Mouse (Mus musculus) limb, embryonic 13.5 days (tissue): Measurements from ENCODE around the gene Mcrip1. TPM values are rescaled to one million over a fixed set of nuclear protein-coding genes. Genes with fewer than 3 reads are reported as not detected.

Source experiments
- ATAC-seq: fragments of 200-750 bp; cut with Nextera tagmentation; 2 replicates; pipeline ENCODE4 v1.8.0; 2017; ENCODE audit warnings: low read depth, moderate number of reproducible peaks, moderate TSS enrichment; ENCODE audit not compliant: low FRiP score
- H3K27ac ChIP-seq: fragments of 300-500 bp; sonication (generic); 2 replicates; pipeline ENCODE4 v1.5.1; 2015; ENCODE audit warnings: inconsistent platforms, mild to moderate bottlenecking, moderate library complexity
- H3K27me3 ChIP-seq: fragments of 300-500 bp; sonication (generic); 2 replicates; pipeline ENCODE4 v1.6.1; 2015; ENCODE audit warnings: mild to moderate bottlenecking, inconsistent platforms
- H3K36me3 ChIP-seq: fragments of 300-500 bp; sonication (generic); 2 replicates; pipeline ENCODE4 v1.6.1; 2015; ENCODE audit warnings: inconsistent platforms, mild to moderate bottlenecking, moderate library complexity
- H3K4me1 ChIP-seq: fragments of 300-500 bp; sonication (generic); 2 replicates; pipeline ENCODE4 v1.6.1; 2015; ENCODE audit warnings: inconsistent platforms
- H3K4me2 ChIP-seq: fragments of 300-500 bp; sonication (generic); replicated peaks from 2 replicates; pipeline ENCODE4 v1.6.1; 2015; ENCODE audit warnings: inconsistent platforms, mild to moderate bottlenecking, moderate library complexity
- H3K4me3 ChIP-seq: fragments of 300-500 bp; sonication (generic); 2 replicates; pipeline ENCODE4 v1.5.1; 2015; ENCODE audit warnings: moderate library complexity, mild to moderate bottlenecking, inconsistent platforms
- H3K9ac ChIP-seq: fragments of 300-500 bp; sonication (generic); 2 replicates; pipeline ENCODE4 v1.6.1; 2015; ENCODE audit warnings: mild to moderate bottlenecking, inconsistent platforms
- H3K9me3 ChIP-seq: fragments of 300-500 bp; sonication (generic); 2 replicates; pipeline ENCODE4 v1.6.1; 2016; ENCODE audit warnings: inconsistent platforms
- WGBS: fragments of 180-500 bp; shearing (Covaris S2); methylation state at CpG from one replicate; pipeline ENCODE4 v1.1.7; 2015; 5-methylcytosine and 5-hydroxymethylcytosine counted together
- polyA plus RNA-seq: library from polyadenylated mRNA; unstranded; fragments of >200 nt; fragmentation: Nextera tagmentation; extraction: Ambion mirVana; gene quantifications from 2 replicates; pipeline ENCODE4 v1.2.1, GENCODE M21; 2015

Gene Mcrip1
- polyA plus RNA-seq, 1 experiment from 2014 or later, result 245 TPM

- H3K36me3 ChIP-seq, result peaks cover 21% of the 10 kb centered on the region
- peaks cover 28% of the 10 kb centered on the region for H3K4me1 ChIP-seq
- WGBS, result 80% methylated on average over 3 of the region's 3 CpGs
- H3K27me3 ChIP-seq, result peaks cover 22% of the 10 kb centered on the region
- ATAC-seq, result no peak
- no peak overlapping the region for H3K4me2 ChIP-seq
- H3K9me3 ChIP-seq, result no peaks in the 10 kb centered on the region
- H3K4me3 ChIP-seq, result no peak overlapping the region
- H3K27ac ChIP-seq, result peak overlapping the region; percentile 67; the same call in 1 of the 2 replicates
- no peak overlapping the region for H3K9ac ChIP-seq
Observed at GRCm38 (mm10) chr11:120538485-120538884, 11.0 kb downstream of the Mcrip1 start.

DNA sequence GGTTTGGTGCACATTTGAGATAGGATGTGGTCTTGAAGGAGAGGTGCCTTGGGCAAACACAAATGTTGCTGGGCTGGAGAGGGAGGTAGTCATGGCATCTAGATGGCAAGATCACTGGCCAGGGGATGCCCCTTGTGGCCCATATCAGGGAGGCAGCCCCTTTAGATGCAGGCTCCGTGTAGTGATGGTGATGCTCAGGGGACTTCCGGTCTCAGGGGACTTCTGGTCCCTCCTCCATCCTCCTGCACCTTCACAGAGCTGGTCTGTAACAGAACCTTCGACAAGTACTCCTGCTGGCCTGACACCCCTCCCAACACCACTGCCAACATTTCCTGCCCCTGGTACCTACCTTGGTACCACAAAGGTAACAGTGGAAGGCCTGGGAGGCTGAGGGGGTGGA, 13.7 kb downstream of the Mcrip1 start:
- H3K4me1 ChIP-seq, result peaks cover 41% of the 10 kb centered on the region
- 65% methylated on average over 3 of the region's 3 CpGs for WGBS
- no peaks in the 10 kb centered on the region for H3K9me3 ChIP-seq
- ATAC-seq, result no peak
- no peaks in the 10 kb centered on the region for H3K36me3 ChIP-seq
- H3K27me3 ChIP-seq, result peaks cover 49% of the 10 kb centered on the region
- no peak overlapping the region for H3K9ac ChIP-seq
- H3K4me2 ChIP-seq, result no peak overlapping the region
- no peak overlapping the region for H3K4me3 ChIP-seq
- H3K27ac ChIP-seq, result no peak overlapping the region

DNA sequence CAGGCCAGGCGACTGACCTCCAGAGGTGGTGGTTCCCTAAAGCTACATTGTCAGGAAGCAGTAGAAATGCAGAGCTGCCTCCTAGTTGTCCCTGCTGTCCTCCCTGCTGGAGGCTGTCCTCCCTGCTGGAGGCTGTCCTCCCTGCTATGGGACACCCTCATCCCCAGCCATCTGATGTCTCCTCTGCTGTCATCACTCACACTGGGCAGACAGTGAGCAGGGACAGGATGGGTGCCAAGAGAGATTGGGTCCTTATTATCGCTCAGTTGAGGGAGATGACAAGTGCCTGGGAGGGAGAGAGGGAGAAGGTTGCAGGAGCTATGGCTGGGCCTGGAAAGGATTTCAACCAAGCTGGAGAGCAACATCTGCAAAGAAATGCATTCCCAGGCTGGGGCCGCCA, 14.4 kb downstream of the Mcrip1 start:
- H3K27me3 ChIP-seq, result peaks cover 55% of the 10 kb centered on the region
- H3K27ac ChIP-seq, result no peak overlapping the region
- H3K4me1 ChIP-seq, result peaks cover 40% of the 10 kb centered on the region
- H3K4me3 ChIP-seq, result no peak overlapping the region
- no peaks in the 10 kb centered on the region for H3K9me3 ChIP-seq
- no peaks in the 10 kb centered on the region for H3K36me3 ChIP-seq
- no peak overlapping the region for H3K9ac ChIP-seq
- H3K4me2 ChIP-seq, result no peak overlapping the region
- WGBS, result 75% methylated on average over 3 of the region's 3 CpGs
- no peak for ATAC-seq

- Histone ChIP-seq H3K4me1 (peaks cover 33% of the 10 kb centered on the region), H3K27ac (no peak overlapping the region), H3K9ac (no peak overlapping the region), H3K4me2 (no peak overlapping the region), H3K4me3 (no peak overlapping the region), H3K27me3 (peaks cover 66% of the 10 kb centered on the region), H3K9me3 (no peaks in the 10 kb centered on the region), H3K36me3 (no peaks in the 10 kb centered on the region)
- ATAC-seq, result no peak
- WGBS, result 84% methylated on average over 8 of the region's 8 CpGs
Observed at GRCm38 (mm10) chr11:120534093-120534492, 15.4 kb downstream of the Mcrip1 start.

DNA sequence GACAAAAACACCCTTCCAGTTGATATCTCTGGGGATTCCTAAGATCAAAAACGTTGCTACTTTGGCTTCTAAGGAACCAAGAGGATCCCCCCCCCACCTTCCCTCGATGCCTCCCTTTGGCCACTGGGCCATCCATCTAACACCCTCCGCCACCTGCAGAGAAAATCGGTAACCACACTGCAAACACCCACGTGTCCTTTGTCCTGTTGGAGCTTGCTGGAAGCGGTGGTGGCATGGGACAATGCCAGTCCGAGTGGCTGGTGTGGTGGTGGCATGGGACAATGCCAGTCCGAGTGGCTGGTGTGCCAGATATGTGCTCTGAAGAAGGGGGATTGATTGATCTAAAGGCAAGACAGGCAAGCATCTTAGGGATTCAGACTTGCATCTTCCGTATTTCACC, 17.9 kb downstream of the Mcrip1 start:
- H3K27me3 ChIP-seq, result peaks cover 83% of the 10 kb centered on the region
- peaks cover 23% of the 10 kb centered on the region for H3K4me1 ChIP-seq
- 0 out of 2 replicates have a peak overlapping the region, but pooled peaks have one; percentile 72 for H3K9ac ChIP-seq
- no peaks in the 10 kb centered on the region for H3K36me3 ChIP-seq
- no peak overlapping the region for H3K27ac ChIP-seq
- no peak for ATAC-seq
- no peaks in the 10 kb centered on the region for H3K9me3 ChIP-seq
- peak overlapping the region; percentile 53 for H3K4me3 ChIP-seq
- H3K4me2 ChIP-seq, result peak overlapping the region; percentile 91
- WGBS, result 32% methylated on average over 9 of the region's 9 CpGs

DNA sequence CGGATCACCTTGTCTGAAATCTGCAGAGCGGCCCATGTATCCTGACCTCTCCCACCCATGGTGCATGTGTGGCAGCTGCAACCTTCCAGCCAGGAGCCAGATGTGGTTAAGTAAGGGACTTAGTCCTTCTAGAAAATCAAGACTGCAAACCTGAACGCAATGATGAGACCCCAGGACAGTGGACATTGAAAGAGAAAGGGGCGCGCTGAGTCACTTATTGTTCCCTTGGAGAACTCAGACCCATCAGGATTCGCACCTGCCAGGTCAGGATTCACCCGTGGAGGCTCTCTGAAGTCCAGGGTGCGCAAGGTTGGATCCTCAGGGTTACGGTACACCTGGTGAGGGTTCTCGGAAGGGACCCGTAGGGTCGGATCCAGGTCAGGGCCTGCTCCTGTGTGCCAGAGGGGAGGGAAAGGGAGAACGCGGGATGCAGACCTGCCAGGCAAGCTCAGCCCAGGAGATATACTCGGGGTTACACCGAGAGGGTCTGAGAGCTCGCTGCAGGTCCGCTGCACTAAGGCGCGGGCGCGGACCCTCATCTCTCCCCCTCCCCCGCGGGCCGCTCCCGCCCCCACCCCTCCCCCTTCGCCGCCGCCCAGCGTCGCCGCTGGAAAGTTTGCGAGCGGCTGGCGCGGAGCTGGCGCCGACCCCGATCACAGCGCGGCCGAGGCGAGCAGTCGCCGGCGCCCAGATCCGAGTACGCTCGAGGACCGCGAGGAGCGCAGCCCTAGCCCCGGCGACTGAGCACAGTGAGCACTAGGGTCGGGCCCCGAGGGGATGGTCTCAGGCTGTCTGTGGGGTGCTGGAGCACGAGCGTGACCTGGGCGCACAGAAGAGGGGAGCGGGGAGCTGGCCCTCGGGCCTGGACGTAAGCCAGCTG, 19.2 kb downstream of the Mcrip1 start, which contains the start of gene Gcgr:
Gene Gcgr (plus strand): TSS at position 615 of the 880 bp plus-strand sequence.
- H3K27me3 ChIP-seq, result peaks cover 77% of the 10 kb centered on the region
- H3K9me3 ChIP-seq, result no peaks in the 10 kb centered on the region
- H3K27ac ChIP-seq, result no peak within 1 kb of the TSS
- peak within 1 kb of the TSS; percentile 91 for H3K4me2 ChIP-seq
- WGBS, result 8% methylated on average over 46 of the region's 62 CpGs
- H3K4me1 ChIP-seq, result peaks cover 23% of the 10 kb centered on the region
- H3K9ac ChIP-seq, result peak within 1 kb of the TSS; percentile 72
- no peaks in the 10 kb centered on the region for H3K36me3 ChIP-seq
- peak; percentile 40 for ATAC-seq
- H3K4me3 ChIP-seq, result peak within 1 kb of the TSS; percentile 53

- Histone ChIP-seq H3K9ac (no peak overlapping the region), H3K4me2 (no peak overlapping the region), H3K9me3 (no peaks in the 10 kb centered on the region), H3K4me3 (no peak overlapping the region), H3K27me3 (peaks cover 64% of the 10 kb centered on the region), H3K27ac (no peak overlapping the region), H3K4me1 (peaks cover 23% of the 10 kb centered on the region), H3K36me3 (no peaks in the 10 kb centered on the region)
- ATAC-seq, result no peak
- 72% methylated on average over 4 of the region's 4 CpGs for WGBS
Observed at GRCm38 (mm10) chr11:120528903-120529302, 20.6 kb downstream of the Mcrip1 start.

DNA sequence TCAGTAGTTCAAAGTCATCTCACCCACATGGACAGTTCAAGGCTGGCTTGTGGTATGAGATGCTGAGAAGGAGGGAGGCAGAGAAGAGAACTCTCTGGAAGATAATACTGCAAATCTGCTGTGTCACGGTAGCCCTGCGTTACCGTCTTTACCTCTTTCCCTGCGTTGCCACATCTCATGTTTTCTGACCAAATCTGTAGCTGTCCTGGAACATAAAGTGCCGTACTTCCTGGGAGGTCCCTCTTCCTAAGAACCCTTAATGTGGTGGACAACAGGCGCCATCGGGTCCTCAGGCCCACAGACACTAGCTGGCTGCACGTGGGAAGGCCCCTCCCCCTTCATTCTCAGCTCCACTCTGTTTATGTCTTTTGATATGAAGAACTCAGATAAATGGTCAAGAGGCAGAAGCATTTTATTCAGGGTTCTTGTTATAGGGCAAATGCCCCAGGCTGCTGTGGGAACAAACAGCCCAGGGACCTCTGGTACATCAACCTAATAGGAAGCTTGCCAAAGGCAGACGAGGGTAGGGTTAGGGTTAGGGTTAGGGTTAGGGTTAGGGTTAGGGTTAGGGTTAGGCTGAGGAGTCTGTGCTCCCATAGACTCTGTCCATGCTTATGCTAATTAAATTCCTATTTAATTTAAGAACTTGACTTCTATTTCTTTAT, 21.7 kb downstream of the Mcrip1 start:
- Histone ChIP-seq H3K27ac (no peak overlapping the region), H3K4me3 (no peak overlapping the region), H3K4me1 (peaks cover 23% of the 10 kb centered on the region), H3K9me3 (no peaks in the 10 kb centered on the region), H3K9ac (no peak overlapping the region), H3K36me3 (no peaks in the 10 kb centered on the region), H3K27me3 (peaks cover 55% of the 10 kb centered on the region), H3K4me2 (no peak overlapping the region)
- WGBS, result 80% methylated on average over 9 of the region's 9 CpGs
- ATAC-seq, result no peak

GRCm38 (mm10) chr11:120525959-120526358, 23.6 kb downstream of the Mcrip1 start:
- no peak for ATAC-seq
- 87% methylated on average over 2 of the region's 2 CpGs for WGBS
- Histone ChIP-seq H3K4me1 (peaks cover 11% of the 10 kb centered on the region), H3K36me3 (no peaks in the 10 kb centered on the region), H3K9me3 (no peaks in the 10 kb centered on the region), H3K9ac (no peak overlapping the region), H3K4me3 (no peak overlapping the region), H3K27me3 (peaks cover 36% of the 10 kb centered on the region), H3K4me2 (no peak overlapping the region), H3K27ac (no peak overlapping the region)

- WGBS, result 84% methylated on average over 8 of the region's 8 CpGs
- H3K4me2 ChIP-seq, result no peak overlapping the region
- H3K36me3 ChIP-seq, result no peaks in the 10 kb centered on the region
- H3K9ac ChIP-seq, result no peak overlapping the region
- no peak for ATAC-seq
- no peak overlapping the region for H3K4me3 ChIP-seq
- peaks cover 2% of the 10 kb centered on the region; the same call in 1 of the 2 replicates for H3K27me3 ChIP-seq
- peaks cover 11% of the 10 kb centered on the region for H3K4me1 ChIP-seq
- no peak overlapping the region for H3K27ac ChIP-seq
- H3K9me3 ChIP-seq, result no peaks in the 10 kb centered on the region
Observed at GRCm38 (mm10) chr11:120522581-120522980, 26.9 kb downstream of the Mcrip1 start.

GRCm38 (mm10) chr11:120520967-120521540, 28.5 kb downstream of the Mcrip1 start:
- ATAC-seq, result no peak
- H3K9me3 ChIP-seq, result no peaks in the 10 kb centered on the region
- peak overlapping the region; percentile 19; the same call in 1 of the 2 replicates for H3K9ac ChIP-seq
- no peak overlapping the region for H3K4me2 ChIP-seq
- 76% methylated on average over 5 of the region's 5 CpGs for WGBS
- H3K36me3 ChIP-seq, result no peaks in the 10 kb centered on the region
- H3K4me1 ChIP-seq, result peaks cover 11% of the 10 kb centered on the region
- H3K4me3 ChIP-seq, result no peak overlapping the region
- no peaks in the 10 kb centered on the region for H3K27me3 ChIP-seq
- no peak overlapping the region for H3K27ac ChIP-seq

DNA sequence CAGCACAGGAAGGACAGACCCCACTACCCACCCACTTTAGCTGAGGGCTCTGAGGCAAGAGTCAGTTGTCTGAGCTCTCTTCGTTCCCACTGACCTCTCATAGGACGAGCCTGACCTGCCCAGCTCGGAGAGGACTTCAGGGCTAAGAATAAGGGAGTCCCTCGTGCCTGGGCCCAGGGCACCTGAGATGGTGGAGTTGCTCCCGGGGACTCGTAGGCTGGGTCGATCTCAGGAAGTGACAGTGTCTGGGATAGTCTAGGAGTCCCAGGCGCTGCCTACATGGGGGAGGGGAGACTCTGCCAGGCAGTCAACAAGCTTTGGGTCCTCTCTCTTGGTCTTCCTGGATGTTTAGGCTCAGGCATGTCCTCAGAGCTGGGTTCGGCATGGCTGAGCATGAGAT, 29.0 kb downstream of the Mcrip1 start:
- Histone ChIP-seq H3K4me3 (no peak overlapping the region), H3K9ac (no peak overlapping the region), H3K9me3 (no peaks in the 10 kb centered on the region), H3K4me2 (no peak overlapping the region), H3K4me1 (peaks cover 11% of the 10 kb centered on the region), H3K36me3 (no peaks in the 10 kb centered on the region), H3K27me3 (no peaks in the 10 kb centered on the region), H3K27ac (no peak overlapping the region)
- 74% methylated on average over 9 of the region's 9 CpGs for WGBS
- ATAC-seq, result no peak
